Mouse (Mus musculus) ES-CJ7 (cell line): ENCODE results near the gene Aox1.
"Not testable (repeated sequence)": the region's sequence is repeated elsewhere in the genome, so short reads cannot be mapped to it uniquely, and the experiment has no call there.

Experiments
- DNase-seq: peaks from one replicate; pipeline ENCODE4 v3.0.0; 2011; ENCODE audit warnings: low read depth, low spot score

Aox1 gene

GRCm38 (mm10) chr1:58029636-58030117 is at the start of gene Aox1:
Gene Aox1 (plus strand): TSS chr1:58029931.
- peak; percentile 95 for DNase-seq

GRCm38 (mm10) chr1:57989052-57989600 is 40.6 kb upstream of the Aox1 start:
- peak; percentile 59 for DNase-seq

- no peak for DNase-seq
Measured at GRCm38 (mm10) chr1:57991277-57991676, 38.5 kb upstream of the Aox1 start.

GRCm38 (mm10) chr1:57995432-57996132 is 34.1 kb upstream of the Aox1 start, which contains the start of gene Sgo2a:
Gene Sgo2a (plus strand): TSS chr1:57995971.
- peak; percentile 98 for DNase-seq

- DNase-seq: peak; percentile 69
Measured at GRCm38 (mm10) chr1:57996133-57996615, 33.6 kb upstream of the Aox1 start.

GRCm38 (mm10) chr1:57998146-57998545 is 31.6 kb upstream of the Aox1 start:
- DNase-seq: no peak

- DNase-seq: peak; percentile 78
Measured at GRCm38 (mm10) chr1:58006388-58006787, 23.3 kb upstream of the Aox1 start.

GRCm38 (mm10) chr1:58018856-58019255 is 10.9 kb upstream of the Aox1 start, which contains the start of gene Kctd18:
Gene Kctd18 (minus strand): TSS chr1:58018956.
- no peak for DNase-seq

- DNase-seq: no peak
Measured at GRCm38 (mm10) chr1:58027707-58028106, 2.0 kb upstream of the Aox1 start.

GRCm38 (mm10) chr1:58030156-58030871 is 583 bp downstream of the Aox1 start:
- peak; percentile 54 for DNase-seq

GRCm38 (mm10) chr1:58031160-58031769 is 1.5 kb downstream of the Aox1 start:
- peak; percentile 84 for DNase-seq

GRCm38 (mm10) chr1:58037306-58037705 is 7.6 kb downstream of the Aox1 start:
- DNase-seq: not testable (repeated sequence)

GRCm38 (mm10) chr1:58045076-58045475 is 15.3 kb downstream of the Aox1 start:
- DNase-seq: no peak

GRCm38 (mm10) chr1:58045546-58045945 is 15.8 kb downstream of the Aox1 start:
- no peak for DNase-seq

- no peak for DNase-seq
Measured at GRCm38 (mm10) chr1:58046721-58047290, 17.1 kb downstream of the Aox1 start.

GRCm38 (mm10) chr1:58049126-58049525 is 19.4 kb downstream of the Aox1 start:
- no peak for DNase-seq

GRCm38 (mm10) chr1:58055598-58055997 is 25.9 kb downstream of the Aox1 start:
- DNase-seq: no peak

- DNase-seq: no peak
Measured at GRCm38 (mm10) chr1:58056074-58056807, 26.5 kb downstream of the Aox1 start.

GRCm38 (mm10) chr1:58056939-58057338 is 27.2 kb downstream of the Aox1 start:
- DNase-seq: no peak

- DNase-seq: no peak
Measured at GRCm38 (mm10) chr1:58058846-58059245, 29.1 kb downstream of the Aox1 start.

- DNase-seq: no peak
Measured at GRCm38 (mm10) chr1:58062131-58062530, 32.4 kb downstream of the Aox1 start.
